Mouse (Mus musculus) CD4-positive, CD25-positive, alpha-beta regulatory T cell, adult 2 months (primary cell): ENCODE data around the gene Cdk5r2.
A peak's percentile ranks its signal among the peaks of the same experiment; 100 is the strongest.

Experiments
- DNase-seq: peaks from one replicate; pipeline ENCODE4 v3.0.0-alpha.2; 2012; ENCODE audit warnings: low read depth, low spot score

The Cdk5r2 gene

DNA sequence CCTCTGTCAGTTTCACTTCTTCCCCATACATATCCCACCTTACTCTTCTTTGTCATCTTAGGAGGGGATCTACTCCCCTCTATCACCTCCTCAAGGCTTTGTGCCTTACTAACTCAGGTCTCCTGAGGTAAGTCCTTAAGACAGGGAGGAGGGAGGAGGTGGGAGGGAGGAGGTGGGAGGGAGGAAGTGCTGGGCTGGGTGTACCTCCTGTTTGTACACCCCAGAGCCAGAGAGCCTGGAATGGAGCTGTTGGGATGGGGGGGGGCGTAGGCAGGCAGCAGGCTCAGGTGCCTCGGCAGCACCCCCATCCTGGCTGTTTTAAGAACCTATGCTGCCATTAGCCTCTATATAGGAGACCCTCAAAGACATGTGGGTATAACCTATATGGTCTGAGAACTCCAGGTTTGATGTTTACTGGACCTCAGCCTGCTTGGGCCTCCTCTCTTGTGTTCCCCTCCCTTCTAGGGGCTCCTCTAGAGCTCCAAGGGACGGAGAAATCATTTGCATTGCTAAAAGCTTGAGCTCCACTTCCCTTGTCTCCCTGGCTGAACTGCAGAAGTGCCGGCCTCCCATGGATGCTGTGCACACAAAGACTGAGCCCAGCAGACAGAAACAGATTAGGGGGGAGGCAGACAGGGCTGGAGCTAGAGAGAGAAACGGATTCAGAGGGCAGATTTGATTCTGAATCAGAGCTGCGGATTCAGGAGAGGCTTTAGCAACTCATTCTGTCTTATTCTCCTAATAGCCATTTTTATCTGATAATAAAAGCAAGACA lies 3.5 kb upstream of the Cdk5r2 start:
- DNase-seq: no peak

DNA sequence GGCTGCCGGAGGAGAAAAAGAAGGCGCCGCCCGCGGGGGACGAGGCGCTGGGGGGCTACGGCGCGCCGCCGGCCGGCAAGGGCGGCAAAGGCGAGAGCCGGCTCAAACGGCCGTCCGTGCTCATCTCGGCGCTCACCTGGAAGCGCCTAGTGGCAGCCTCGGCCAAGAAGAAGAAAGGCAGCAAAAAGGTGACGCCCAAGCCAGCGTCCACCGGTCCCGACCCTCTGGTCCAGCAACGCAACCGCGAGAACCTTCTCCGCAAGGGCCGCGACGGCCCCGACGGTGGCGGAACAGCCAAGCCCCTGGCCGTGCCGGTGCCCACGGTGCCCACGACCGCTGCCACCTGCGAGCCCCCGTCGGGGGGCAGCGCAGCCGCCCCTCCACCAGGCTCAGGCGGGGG lies 422 bp downstream of the Cdk5r2 start:
- DNase-seq: peak; percentile 13

DNA sequence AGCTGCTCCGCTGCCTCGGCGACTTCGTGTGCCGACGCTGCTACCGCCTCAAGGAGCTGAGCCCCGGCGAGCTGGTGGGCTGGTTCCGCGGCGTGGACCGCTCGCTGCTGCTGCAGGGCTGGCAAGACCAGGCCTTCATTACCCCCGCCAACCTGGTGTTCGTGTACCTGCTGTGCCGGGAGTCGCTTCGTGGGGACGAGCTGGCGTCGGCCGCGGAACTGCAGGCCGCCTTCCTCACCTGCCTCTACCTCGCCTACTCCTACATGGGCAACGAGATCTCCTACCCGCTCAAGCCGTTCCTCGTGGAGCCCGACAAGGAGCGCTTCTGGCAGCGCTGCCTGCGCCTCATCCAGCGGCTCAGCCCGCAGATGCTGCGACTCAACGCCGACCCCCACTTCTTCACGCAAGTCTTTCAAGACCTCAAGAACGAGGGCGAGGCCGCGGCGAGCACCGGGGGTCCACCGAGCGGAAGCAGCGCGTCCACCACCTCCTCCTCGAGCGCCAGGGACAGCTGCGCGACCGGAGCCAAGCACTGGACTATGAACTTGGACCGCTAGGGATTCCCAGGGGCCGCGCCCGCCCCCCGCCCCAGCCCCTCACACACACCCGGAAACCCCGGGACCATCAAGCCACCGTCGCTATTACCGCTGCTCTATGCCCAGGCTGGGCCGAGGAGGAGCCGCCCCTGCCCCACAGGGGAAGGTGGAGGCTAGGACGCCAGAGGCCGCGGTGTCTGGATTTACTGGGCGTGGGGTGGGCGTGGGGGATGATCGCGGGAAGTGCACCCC lies 1.1 kb downstream of the Cdk5r2 start:
- peak; percentile 18 for DNase-seq

DNA sequence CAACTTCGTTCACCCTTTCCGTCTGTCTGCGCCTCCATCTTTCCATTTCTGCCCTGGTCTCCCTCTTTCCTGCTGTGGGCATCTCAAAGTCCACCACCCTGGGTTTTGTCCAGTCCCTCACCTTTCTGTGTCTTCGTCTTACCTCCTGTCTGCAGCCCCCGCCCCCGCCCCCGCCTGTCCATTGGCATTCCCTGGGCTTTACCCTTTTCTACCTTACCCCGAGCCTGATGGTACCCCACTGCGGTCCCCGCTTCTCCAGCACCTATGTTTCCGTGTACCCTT lies 1.6 kb downstream of the Cdk5r2 start:
- DNase-seq: no peak

DNA sequence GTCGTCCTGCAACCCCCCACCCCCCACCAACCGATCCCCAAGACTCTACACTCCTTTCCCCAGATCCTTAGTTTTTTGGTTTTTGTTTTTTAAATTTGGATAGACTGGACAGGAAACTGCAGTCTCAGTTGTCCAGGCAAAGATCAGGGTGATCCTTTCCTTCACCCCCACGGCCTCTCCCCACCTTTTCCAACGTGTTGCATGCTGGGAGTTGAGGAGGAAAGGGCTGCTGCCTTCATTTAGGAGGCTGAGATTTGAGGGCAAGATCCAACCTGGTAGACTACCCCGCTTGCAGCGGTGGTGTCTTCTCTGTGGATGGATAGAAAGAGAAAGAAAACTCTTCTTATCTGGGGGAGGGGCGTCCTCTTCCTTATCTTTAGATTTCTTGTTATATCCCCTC lies 2.1 kb downstream of the Cdk5r2 start:
- DNase-seq: no peak

DNA sequence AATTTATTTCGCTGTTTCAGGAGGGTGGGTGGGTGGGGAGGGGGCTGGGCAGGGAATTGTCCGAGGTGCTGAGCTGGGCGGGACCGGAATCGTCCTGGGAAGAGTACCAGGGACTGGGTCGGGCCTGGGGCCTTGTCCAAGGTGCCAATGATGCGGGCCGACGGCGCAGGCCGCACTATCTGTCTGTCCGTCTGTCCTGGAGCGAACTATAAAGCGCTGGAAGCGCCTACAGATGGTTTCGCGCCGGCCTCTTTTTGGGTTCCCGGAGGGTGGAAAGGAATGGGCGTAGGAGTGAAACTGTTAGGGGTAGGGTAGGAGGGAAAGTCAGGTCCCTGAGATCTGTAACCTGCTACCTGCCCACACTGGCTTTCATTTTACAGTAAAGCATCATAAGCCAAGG lies 2.5 kb downstream of the Cdk5r2 start:
- no peak for DNase-seq

DNA sequence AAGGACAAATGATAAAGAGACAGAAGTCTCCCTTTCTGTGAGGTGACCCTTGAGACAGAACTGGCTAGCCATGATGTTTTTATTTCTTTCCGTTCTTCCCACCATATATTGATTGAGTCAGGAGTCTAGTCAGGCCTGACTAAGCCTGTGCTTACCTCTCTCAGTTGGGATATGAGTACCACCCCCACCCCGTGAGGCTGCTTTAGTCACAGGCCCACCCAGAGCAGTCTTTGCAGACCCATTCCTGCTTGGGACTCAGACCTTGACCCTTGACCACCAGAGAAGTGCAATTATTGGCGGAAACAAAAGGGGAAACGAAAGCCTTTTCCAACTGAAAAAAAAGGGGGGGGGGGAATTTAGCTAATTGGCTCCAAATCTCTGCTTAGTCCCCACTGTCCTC lies 2.9 kb downstream of the Cdk5r2 start:
- no peak for DNase-seq

DNA sequence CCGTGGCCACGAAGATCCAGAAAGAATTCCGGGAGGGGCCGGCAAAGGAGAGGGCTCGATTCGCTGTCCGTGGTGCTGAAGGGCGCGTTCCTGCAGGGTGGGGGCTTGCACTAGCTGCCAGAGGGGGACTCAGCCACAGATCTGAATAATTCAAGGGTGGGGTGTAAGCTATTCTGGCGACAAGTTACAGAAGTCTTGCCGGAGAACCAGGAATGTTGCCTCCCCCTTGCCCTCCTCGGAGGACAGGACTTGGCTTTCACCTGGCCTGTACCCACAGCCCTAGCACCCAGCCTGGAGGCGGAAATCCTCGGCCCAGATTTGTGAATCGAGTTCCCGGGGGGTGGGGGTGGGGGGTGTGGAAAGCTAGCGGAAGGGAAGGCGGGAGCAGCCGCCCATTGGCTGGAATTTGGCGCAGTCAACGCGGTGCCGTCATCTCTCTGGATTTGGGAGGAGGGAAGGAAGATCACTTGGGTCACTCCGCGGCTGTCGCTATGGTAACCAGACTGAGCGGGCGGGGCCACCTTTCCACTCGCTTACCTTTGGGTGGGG lies 3.5 kb downstream of the Cdk5r2 start:
- peak; percentile 23 for DNase-seq

DNA sequence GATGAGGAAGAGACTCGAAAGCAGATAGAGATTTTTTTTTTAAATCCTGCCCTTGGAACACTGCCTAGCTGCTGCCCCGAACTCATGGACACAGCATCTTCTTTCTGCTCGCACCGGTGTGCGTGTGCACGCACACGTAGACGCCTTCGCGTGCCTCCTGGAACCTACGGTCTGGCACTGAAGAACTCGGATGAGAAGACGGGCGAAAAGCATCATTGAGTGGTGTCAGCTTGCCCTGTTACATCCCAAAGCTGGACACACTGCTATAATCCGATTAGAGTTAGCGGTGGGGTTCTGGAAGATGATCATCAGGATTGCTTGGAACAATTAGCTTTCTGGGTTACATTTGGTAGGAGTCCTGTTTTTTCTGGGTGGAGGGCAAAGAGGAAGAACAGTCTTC lies 4.1 kb downstream of the Cdk5r2 start:
- DNase-seq: no peak

DNA sequence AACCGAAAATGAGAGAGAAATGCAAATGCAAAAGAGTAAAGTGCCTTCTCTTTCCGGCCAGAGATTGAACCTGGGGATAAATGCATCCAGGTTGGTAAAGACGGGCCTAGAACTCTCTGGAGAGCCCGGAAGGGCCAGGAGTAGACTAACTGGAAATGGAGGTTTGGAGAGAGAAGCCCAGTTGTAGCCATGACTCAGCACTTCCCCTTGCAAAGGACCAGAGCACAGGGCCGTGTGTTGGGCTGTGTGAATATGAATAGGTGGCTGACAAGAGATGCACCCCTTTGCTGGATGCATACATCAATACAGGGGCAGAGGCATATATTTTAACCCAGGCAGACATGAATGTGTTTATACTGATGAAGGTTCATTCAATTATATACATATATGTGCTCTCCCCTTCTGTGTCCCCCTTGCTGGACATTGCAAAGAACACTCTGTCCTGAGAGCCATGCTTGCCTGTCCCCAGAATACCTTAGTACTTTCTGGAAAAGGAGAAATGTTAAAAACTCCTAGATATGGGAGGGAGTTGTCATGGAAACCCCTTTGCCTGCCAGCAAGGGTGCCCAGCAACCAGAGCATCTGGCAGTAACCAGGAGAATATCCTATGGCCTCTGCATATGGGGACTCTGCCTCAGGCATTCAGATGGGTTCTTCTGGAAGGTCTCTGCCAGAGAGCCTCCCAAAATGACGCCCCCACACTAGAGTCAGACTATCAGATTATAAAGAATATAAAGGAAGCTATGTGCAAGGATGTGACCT lies 4.7 kb downstream of the Cdk5r2 start:
- no peak for DNase-seq

DNA sequence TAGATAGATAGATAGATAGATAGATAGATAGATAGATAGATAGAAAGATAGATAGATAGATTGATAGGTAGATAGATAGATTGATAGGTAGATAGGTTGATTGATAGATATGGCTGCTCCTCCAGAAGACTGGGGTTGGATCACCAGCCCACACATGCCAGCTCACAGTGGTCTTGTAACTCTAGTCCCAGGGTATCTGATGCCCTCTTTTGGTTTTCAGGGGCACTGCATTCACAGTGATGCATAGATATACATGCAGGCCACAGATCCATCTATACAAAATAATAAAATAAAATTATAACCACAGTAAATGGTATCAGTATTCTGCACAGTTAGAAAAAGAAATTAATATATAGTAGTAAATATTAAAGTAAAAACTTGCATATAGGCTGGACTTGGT lies 7.0 kb downstream of the Cdk5r2 start:
- no peak for DNase-seq

DNA sequence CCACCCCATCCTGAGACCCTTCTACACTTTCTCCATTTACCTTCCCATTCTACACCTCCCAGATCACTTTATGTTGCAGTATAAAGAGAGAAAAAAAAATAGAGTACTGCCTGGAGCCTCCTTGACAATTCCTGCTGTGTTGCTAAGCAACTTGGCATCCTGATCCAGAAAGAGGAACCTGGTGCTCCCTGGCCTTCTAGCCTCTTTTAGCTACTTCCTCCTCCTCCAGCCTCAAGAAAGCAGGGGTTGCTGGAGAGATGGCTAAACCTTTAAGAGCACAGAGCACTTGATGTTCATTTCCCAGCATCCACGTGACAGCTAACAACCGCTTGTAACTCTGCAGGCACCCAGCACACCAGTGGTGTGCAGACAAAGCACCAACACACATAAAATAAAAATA lies 17.5 kb downstream of the Cdk5r2 start:
- DNase-seq: no peak

DNA sequence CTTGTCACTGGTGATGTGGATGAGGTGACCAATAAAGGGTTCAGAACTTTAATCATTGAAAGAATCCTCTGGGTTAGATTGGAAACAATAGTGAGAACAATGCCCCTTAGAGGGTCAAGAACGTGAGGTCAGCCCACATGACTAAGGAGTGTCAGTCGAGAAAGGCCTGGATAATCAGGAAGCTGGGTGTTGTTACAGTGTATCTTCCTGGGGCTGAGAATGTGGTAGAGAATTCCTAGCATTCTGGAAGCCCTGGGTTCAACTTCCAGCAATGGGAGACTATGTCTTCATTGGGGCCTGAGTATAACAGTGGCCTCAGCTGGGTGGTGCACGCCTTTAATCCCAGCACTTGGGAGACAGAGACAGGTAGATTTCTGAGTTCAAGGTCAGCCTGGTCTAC lies 22.5 kb downstream of the Cdk5r2 start:
- no peak for DNase-seq

DNA sequence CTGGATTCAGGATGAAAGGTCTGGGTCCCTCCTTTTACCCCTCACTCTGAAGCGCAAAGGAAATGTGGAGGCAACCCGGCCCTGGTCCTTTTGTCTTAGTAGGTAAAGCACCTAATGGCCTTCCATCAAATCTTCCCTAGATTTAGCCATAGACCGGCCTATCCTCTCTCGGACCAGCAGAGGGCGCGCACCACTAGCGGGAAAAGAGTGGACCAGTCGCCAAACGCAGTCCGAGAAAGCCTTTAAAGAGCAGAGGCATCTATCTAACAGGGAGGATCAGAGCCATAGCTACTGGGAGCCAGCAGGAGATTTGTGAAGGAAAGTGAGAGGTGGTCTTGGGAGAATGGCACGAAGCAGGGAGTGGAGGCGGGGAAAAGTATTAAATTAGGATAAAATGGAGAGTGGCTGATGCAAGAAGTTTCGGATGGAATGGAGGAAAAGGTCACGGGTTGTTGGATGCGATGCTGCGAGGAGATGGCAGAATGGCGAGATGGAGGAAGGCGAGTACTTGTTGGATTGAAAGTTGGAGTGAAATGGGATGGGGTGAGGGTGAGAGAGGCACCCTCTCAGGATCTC lies 26.1 kb downstream of the Cdk5r2 start:
- DNase-seq: peak; percentile 64

DNA sequence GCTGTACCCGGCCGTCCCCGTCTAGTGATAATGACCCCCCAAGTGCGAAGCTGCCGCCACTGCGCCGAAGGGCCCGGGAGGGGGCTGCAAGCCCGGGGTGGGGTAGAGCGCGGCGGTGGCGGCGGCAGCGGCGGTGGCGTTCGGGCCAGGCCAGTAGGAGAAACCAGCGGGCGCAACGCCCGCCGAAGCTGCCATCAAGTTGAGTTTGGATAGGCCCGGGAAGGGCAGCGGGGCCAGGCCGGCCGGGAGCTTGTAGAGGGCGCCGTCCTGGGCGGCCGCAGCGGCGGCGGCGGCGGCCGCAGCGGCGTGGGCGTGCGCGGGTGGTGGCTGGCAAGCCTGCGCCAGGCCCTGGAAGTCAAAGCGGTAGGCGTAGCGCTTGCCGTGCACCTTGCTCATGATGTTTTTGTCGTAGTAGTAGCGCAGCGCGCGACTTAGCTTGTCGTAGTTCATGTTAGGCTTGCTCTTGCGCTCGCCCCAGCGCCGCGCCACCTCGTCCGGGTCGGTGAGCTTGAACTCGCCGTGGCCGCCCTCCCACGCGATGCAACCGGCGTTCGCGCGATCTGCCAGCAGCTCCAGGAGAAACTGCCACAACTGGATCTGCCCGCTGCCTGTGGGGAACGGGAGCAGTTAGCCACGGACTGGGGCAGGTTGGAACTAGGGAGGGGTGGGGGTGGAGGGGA lies 27.5 kb downstream of the Cdk5r2 start:
- no peak for DNase-seq

DNA sequence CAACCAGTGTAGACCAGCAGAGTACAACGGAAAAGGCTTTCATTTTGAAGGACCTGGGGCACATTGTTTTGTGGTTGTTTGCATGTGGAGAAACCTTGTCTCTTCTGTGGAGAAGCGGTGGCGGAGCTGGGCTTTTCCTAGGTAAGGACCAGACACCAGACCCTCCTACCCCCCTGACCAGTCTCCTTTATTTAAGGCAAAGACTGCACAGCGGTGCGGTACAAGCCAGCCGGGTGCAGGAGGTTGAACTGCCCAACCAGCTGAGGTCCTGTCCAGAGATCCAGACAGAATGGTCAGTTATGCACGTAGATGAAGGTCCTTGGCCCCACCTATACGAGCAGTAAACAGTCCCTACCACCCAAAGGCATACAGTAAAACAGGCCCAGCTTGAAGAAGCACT lies 28.1 kb downstream of the Cdk5r2 start:
- DNase-seq: no peak

DNA sequence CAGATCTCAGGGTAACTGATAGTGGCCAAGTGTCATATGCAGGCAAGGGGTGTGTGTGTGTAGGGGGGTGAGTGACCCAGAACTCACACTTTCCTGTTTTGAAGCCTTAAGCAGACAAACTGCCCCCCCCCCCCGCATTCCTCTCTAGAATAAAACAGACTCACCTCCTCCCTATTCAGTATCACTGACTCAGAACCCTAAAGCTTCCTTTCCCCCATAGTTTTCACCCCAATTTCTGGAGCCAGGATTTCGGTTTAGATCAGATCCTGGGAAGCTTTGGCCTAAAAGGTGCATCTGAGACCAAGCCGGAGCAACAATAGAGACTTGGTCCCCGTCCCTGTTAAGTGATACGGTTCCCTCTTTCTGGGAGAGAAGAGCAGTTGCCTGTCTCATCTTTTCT lies 28.7 kb downstream of the Cdk5r2 start:
- DNase-seq: no peak

DNA sequence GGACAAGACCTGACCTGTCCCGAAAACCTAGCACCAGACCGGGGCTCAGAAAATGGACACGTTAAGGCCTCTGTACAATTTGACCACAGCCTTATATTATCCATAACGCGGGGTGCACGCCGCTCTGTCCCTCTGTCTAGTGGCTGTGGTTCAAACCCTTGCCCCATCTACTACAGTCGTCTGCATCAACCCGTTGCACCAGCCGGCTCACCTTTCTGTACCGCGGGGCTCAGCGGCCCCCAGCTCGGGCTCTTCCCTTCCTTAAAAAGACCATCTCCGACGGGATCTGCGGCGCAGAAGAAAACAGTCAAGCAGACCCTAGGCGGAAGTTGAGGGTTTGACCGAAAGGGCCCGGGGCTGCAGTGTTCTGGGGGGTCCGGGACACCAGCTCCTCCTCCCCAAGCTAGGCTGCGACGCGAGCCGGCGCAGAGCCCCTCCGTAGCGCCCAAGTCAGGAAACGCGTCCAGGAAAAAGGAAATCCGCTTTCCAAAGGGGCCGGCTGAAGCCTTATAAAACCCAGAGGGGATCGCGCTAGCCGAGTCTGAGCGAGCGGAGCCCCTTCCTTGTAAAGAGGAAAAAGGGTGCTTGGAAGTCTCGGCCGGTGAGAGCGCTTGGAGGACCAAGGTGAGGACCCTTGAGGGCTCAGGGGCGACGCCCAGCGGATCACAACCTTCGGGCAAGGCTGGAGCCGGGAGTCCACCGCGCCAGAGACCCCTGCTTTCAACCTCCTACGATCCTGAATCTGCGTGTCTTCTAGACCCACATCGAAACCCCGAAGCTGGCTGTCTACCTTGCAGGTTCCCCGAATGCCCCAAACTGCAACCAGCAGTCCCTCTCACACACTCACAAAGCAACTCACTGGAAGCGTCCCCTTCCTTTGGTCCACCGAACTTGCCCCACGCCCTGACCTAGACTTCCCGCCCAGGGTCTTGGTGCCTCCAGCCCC lies 29.7 kb downstream of the Cdk5r2 start:
- no peak for DNase-seq

DNA sequence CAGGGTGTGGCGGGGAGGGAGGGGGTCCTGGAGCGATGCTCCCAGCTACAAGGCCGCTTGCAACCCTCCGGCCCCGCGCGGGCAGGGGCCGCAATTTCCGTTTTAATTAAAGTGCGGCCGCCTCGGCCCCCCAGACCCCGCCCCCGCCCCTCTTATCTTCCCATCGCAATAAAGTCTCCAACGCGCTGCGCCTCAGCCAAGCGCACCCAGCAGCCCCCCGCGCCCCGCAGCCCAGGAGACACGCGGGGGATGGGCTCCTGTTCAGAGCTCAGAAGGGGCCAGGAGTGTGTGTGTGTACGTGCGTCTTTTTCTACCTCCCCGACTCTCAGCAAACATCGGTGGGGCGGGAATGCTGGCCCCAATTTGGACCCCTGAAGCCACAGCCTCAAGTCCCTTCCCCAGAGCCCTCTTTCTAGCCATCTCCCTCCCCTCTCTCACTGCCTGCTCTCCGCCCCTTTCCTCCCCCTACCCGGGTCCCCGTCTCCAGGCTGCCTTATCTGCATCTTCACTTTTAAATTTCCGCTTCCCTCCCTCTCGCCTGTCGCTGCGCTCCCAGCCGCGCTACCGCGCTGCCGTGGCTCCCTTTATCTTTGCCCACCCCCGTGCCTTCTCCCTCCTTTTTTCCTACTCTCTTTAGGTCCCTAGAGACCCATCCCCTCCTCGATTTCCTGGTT lies 30.8 kb downstream of the Cdk5r2 start, which contains the start of gene Fev:
Gene Fev, minus strand, starts transcription at position 51 of the 674 bp plus-strand sequence.
- no peak for DNase-seq

DNA sequence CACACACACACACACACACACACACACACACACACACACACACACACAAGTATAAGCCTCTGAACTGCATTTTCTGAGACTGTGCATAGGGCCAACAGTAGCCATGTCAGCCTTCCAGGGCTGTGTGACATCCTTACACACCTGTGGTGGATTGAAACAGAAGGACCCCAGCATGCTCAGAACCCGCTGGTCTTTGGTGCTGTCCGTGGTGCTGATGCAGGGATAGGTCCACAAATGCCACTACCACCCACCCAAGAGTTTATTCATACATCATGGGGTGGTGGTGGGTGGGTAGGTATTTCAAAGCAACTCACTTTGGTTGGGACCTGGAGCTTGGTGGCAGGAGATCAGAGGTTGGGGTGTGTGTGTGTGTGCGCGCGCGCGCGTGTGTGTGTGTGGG lies 36.8 kb downstream of the Cdk5r2 start:
- peak; percentile 15 for DNase-seq
